Mouse (Mus musculus) CH12.LX (cell line): ENCODE data around the gene Npas2.

Source experiments
- CTCF ChIP-seq, 2 experiments: IDR thresholded peaks in 1 of 2; conservative IDR thresholded peaks in 1 of 2; 2 replicates each; pipeline ENCODE4 v1.5.1; 2011 to 2012; ENCODE audit warnings: low read depth in 2 of 2, low read length in 2 of 2, improper control_type of control experiment in 1 of 2, inconsistent platforms in 1 of 2, mild to moderate bottlenecking in 1 of 2, moderate library complexity in 1 of 2
- GABPA ChIP-seq: IDR thresholded peaks from 2 replicates; pipeline ENCODE4 v1.6.1; 2012; ENCODE audit warnings: low read depth, low read length, improper control_type of control experiment, inconsistent platforms; ENCODE audit not compliant: insufficient replicate concordance
- POLR2A ChIP-seq: IDR thresholded peaks from 2 replicates; pipeline ENCODE4 v1.6.1; 2011; ENCODE audit warnings: low read depth, mild to moderate bottlenecking, improper control_type of control experiment, low read length
- SMC3 ChIP-seq: IDR thresholded peaks from 2 replicates; pipeline ENCODE4 v1.6.1; 2011; ENCODE audit warnings: low read depth, low read length, improper control_type of control experiment
- TCF12 ChIP-seq: IDR thresholded peaks from 2 replicates; pipeline ENCODE4 v1.6.1; 2014; ENCODE audit warnings: low read depth, mild to moderate bottlenecking, inconsistent platforms, low read length, improper control_type of control experiment

DNA sequence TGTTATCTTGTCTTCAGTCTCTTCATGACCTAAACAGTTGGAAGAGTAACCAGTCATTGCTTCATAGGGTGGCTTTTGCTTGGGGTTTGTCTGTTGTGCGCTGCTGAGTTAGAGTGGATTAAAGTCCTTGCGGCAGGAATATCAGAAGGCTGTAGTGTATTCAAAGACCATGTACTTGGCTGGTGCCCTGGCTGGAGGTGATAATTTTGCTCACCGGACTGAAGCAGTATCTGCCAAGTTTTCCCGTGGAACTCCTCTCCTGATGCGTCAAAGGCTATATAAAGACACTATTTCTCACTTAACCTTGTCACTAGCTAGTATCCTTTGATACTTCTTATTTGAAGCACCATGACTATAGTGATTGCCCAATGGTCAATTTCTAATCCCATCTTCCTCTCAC, 34.9 kb downstream of the Npas2 start:
- no peak for TF ChIP-seq SMC3
- TF ChIP-seq POLR2A = no peak
- TF ChIP-seq CTCF (conservative IDR thresholded peaks at IDR 0.05 in 1 of 2, IDR thresholded peaks at IDR 0.05 in 1 of 2; ENCODE audit: low read depth in 2 of 2, low read length in 2 of 2) = no peak
- no peak for TF ChIP-seq GABPA
- no peak for TF ChIP-seq TCF12
